Mouse (Mus musculus) embryonic facial prominence, embryonic 11.5 days (tissue): ENCODE results near the gene Tdrd3. TPM values are rescaled to one million over a fixed set of nuclear protein-coding genes. Genes with fewer than 3 reads are reported as not detected.

Experiments
- ATAC-seq: fragments of 200-750 bp; cut with Nextera tagmentation; replicated peaks from 2 replicates; pipeline ENCODE4 v1.8.0; 2017; ENCODE audit warnings: low read depth; ENCODE audit not compliant: insufficient number of reproducible peaks, low FRiP score, low TSS enrichment
- DNase-seq: peaks from one replicate; pipeline ENCODE4 v3.0.0-alpha.2; 2015; ENCODE audit warnings: low spot score
- H3K27ac ChIP-seq: fragments of 300-500 bp; sonication (generic); replicated peaks from 2 replicates; pipeline ENCODE4 v1.5.1; 2014; ENCODE audit warnings: mild to moderate bottlenecking, low read depth, low read length, control low read depth
- H3K27me3 ChIP-seq: fragments of 300-500 bp; sonication (generic); 2 replicates; pipeline ENCODE4 v1.6.1; 2014; ENCODE audit warnings: mild to moderate bottlenecking, low read length, moderate library complexity, mixed read lengths; ENCODE audit not compliant: control insufficient read depth, insufficient read depth
- H3K36me3 ChIP-seq: fragments of 300-500 bp; sonication (generic); replicated peaks from 2 replicates; pipeline ENCODE4 v1.6.1; 2014; ENCODE audit warnings: low read depth, mild to moderate bottlenecking, low read length, moderate library complexity, mixed read lengths; ENCODE audit not compliant: control insufficient read depth, insufficient read depth
- H3K4me1 ChIP-seq: fragments of 300-500 bp; sonication (generic); 2 replicates; pipeline ENCODE4 v1.6.1; 2014; ENCODE audit warnings: low read length, mixed read lengths; ENCODE audit not compliant: control insufficient read depth, insufficient read depth
- H3K4me2 ChIP-seq: fragments of 300-500 bp; sonication (generic); 2 replicates; pipeline ENCODE4 v1.6.1; 2014; ENCODE audit warnings: low read depth, mild to moderate bottlenecking, control low read depth, low read length, moderate library complexity
- H3K4me3 ChIP-seq: fragments of 300-500 bp; sonication (generic); 2 replicates; pipeline ENCODE4 v1.5.1; 2014; ENCODE audit warnings: low read depth, low read length, control low read depth
- H3K9ac ChIP-seq: fragments of 300-500 bp; sonication (generic); replicated peaks from 2 replicates; pipeline ENCODE4 v1.6.1; 2014; ENCODE audit warnings: mild to moderate bottlenecking, control low read depth, low read length
- H3K9me3 ChIP-seq: fragments of 300-500 bp; sonication (generic); replicated peaks from 2 replicates; pipeline ENCODE4 v1.6.1; 2016; ENCODE audit warnings: mild to moderate bottlenecking, low read length, inconsistent platforms, mixed read lengths; ENCODE audit not compliant: control insufficient read depth
- WGBS: fragments of 180-500 bp; shearing (Covaris S2); extraction: QIAGEN DNeasy Blood & Tissue Kit; methylation state at CpG from one replicate; pipeline ENCODE4 v1.1.7; 2014; 5-methylcytosine and 5-hydroxymethylcytosine counted together
- polyA plus RNA-seq: library from polyadenylated mRNA; unstranded; fragments of >200 nt; fragmentation: Nextera tagmentation; extraction: Ambion mirVana; gene quantifications from 2 replicates; pipeline ENCODE4 v1.2.1, GENCODE M21; 2014

Tdrd3 gene
- polyA plus RNA-seq, 1 experiment from 2014 or later: 50.7 TPM

DNA sequence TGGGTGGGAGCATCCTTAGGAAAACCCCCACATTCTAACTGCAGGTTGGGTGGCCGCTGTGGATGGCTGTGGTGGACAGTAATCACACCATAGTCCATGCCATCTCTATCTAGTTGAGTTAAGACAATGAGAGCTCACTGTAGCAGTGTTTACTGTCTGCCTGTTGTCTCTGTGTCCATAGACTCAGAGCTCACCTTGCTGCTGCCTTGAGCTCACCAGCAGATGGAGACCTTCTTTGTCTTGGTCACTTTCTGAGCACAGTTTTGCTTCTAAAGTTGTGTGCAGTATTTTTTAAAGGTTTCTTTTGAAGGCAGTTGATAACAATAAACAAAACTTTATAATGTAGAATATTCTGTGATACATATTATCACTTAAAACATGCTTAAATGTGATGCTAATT, 43.3 kb downstream of the Tdrd3 start:
- no peak for ATAC-seq
- no peak overlapping the region for H3K4me3 ChIP-seq
- H3K27ac ChIP-seq: no peak overlapping the region
- no peaks in the 10 kb centered on the region for H3K27me3 ChIP-seq
- H3K36me3 ChIP-seq: no peaks in the 10 kb centered on the region
- DNase-seq: no peak
- H3K9ac ChIP-seq: no peak overlapping the region
- H3K4me2 ChIP-seq: no peak overlapping the region
- no peaks in the 10 kb centered on the region for H3K4me1 ChIP-seq
- 83% methylated on average over 1 of the region's 1 CpGs for WGBS
- H3K9me3 ChIP-seq: no peaks in the 10 kb centered on the region

DNA sequence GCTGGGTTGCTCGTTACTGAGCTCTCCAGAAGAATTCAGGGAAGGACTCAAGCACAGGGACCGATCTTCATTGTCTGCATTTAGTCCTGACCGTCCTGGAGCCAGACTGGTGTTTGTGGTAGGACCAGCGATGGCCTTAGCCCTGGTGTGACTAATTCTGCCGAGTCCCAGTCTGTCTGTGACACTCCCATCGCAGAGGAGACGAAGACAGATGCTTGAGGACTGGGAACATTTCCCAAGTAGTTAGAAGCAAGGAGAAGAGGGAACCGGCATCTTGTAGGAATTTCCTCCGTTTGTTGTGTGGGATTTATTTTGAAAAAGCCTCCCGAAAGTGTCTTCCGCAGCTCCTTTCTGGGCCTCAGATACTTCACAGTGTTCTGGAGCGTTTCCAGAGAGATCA, 45.1 kb downstream of the Tdrd3 start:
- H3K27me3 ChIP-seq: no peaks in the 10 kb centered on the region
- no peaks in the 10 kb centered on the region for H3K4me1 ChIP-seq
- no peak overlapping the region for H3K9ac ChIP-seq
- H3K9me3 ChIP-seq: no peaks in the 10 kb centered on the region
- no peak overlapping the region for H3K4me2 ChIP-seq
- H3K4me3 ChIP-seq: no peak overlapping the region
- DNase-seq (no peak), ATAC-seq (no peak)
- no peaks in the 10 kb centered on the region for H3K36me3 ChIP-seq
- 85% methylated on average over 12 of the region's 12 CpGs for WGBS
- no peak overlapping the region for H3K27ac ChIP-seq

DNA sequence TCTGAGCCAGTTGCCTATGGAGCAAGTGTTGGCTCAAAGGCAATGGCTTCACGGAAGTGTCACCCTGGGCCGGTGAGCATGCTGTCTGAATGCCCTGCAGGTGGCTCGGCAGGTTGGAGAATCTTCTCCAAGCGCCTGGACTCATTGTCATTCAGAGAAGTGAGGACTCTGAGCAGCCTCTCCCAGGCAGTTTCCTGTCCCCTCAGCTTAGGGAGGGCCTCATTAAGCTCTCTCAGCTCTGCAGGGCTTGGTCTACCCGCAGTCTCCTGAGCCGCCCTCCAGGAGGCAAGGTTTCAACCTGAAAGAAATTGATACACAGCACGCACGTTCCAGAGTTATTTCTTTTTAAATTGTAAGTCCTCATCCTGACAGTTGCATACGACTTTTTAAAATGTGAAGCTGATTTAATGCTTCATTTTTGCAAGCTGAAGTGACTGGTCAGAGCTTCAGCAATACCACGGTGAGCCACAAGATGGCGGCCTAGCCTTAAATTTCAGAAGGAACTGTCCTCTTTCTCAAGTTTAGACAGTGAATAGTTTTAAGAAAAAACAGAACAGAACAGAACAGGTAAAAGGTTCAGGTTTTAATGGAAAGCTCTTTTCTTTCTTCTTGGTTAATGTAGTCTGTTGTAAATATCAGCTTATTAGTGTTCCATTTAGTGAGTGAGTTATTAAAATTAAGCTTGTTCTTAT, 47.7 kb downstream of the Tdrd3 start:
- ATAC-seq: peak; percentile 45; the same call in 1 of the 2 replicates
- Histone ChIP-seq H3K4me1 (no peaks in the 10 kb centered on the region), H3K27me3 (no peaks in the 10 kb centered on the region), H3K9ac (no peak overlapping the region), H3K4me3 (no peak overlapping the region), H3K4me2 (no peak overlapping the region), H3K9me3 (no peaks in the 10 kb centered on the region), H3K27ac (no peak overlapping the region), H3K36me3 (no peaks in the 10 kb centered on the region; the same call in 1 of the 2 replicates)
- DNase-seq: peak; percentile 85
- 16% methylated on average over 11 of the region's 11 CpGs for WGBS

DNA sequence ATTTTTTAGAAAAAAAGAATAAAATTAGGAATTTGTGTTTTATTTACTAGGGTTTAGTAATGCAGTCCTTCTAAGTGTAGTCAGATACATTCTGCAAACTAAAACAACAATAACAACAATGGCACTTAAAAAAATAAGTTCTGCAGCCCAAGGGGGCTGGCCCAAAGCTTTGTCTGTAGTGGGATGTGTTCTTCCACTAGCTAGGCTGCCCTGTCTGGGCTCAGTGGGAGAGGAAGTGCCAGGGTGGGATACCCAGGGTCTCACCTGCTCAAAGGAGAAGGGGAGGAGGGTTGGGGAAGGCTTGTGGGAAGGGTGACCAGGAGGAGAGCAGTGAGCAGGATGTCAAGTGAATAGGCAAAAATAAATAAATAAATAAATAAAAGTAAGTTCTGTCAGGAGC, 48.2 kb downstream of the Tdrd3 start:
- H3K4me2 ChIP-seq: no peak overlapping the region
- no peak overlapping the region for H3K4me3 ChIP-seq
- ATAC-seq: 0 out of 2 replicates have a peak, but pooled peaks have one; percentile 41
- no peak overlapping the region for H3K9ac ChIP-seq
- H3K4me1 ChIP-seq: no peaks in the 10 kb centered on the region
- H3K27ac ChIP-seq: no peak overlapping the region
- H3K36me3 ChIP-seq: no peaks in the 10 kb centered on the region; the same call in 1 of the 2 replicates
- no peak for DNase-seq
- no peaks in the 10 kb centered on the region for H3K9me3 ChIP-seq
- H3K27me3 ChIP-seq: no peaks in the 10 kb centered on the region

DNA sequence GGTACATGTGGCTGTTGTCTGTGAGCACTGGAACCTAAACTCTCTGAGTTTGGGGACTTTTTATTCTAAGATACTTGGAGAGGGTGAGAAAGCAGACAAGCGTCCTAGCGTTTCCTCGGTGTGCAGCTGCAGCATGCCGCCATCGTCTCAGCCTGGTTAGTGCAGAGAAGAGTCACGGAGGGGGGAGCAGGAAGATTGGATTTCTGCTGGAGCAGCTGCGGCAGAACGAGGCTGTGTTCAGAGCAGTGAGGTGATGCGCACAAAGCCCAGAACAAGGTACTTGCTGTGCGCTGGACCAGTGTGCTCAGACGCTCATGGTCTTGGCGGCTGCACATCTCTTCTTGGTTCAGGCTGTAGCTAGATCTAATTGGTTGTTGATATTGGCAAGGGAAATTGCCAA, 51.1 kb downstream of the Tdrd3 start:
- Histone ChIP-seq H3K4me3 (no peak overlapping the region), H3K9ac (no peak overlapping the region), H3K4me1 (no peaks in the 10 kb centered on the region), H3K36me3 (no peaks in the 10 kb centered on the region; the same call in 1 of the 2 replicates), H3K9me3 (no peaks in the 10 kb centered on the region), H3K4me2 (no peak overlapping the region), H3K27me3 (no peaks in the 10 kb centered on the region), H3K27ac (no peak overlapping the region)
- ATAC-seq (no peak), DNase-seq (no peak)
- WGBS: 89% methylated on average over 12 of the region's 12 CpGs

DNA sequence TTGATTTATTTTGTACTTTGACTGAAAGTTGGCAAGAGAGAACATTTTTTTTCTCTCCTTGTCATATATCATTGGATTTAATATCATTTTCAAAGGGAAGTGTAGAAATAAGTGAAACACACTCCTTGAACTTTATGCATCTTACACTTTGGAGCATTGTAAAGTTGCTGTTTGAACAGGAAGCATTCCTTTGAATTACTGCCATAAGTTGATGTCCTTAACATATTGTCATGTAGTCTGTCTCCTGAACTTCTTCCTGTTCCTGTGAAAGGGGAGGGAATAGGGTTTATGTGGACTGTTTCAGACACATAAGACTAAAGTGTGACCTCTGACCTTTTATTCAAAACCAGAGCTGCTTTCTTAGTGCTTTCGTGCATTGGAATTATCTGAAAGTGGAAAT, 55.1 kb downstream of the Tdrd3 start:
- Histone ChIP-seq H3K9me3 (no peaks in the 10 kb centered on the region), H3K4me3 (no peak overlapping the region), H3K4me2 (no peak overlapping the region), H3K27me3 (no peaks in the 10 kb centered on the region), H3K4me1 (no peaks in the 10 kb centered on the region), H3K9ac (no peak overlapping the region), H3K36me3 (no peaks in the 10 kb centered on the region; the same call in 1 of the 2 replicates), H3K27ac (no peak overlapping the region)
- no peak for DNase-seq
- 77% methylated on average over 1 of the region's 1 CpGs for WGBS
- no peak for ATAC-seq

DNA sequence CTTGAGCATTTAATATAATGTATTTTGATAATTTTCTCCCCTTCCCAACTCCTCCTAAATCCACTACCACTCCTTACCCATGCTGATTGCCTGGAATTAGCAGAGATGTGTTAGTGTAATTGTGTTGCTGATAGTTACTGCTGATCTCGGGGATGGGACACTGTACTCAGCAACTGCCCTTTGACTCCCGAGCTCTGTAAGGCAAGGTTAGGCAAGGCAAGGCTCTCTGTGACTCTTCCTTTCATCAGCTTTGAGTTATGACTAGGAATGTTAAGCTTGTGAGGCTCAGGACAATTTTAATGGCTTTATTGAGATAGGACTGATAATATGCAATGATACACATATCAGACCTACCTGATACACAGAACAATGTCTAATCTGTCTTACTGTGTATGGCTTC, 56.3 kb downstream of the Tdrd3 start:
- no peak overlapping the region for H3K27ac ChIP-seq
- H3K9me3 ChIP-seq: no peaks in the 10 kb centered on the region
- no peak overlapping the region for H3K9ac ChIP-seq
- no peak for DNase-seq
- H3K4me2 ChIP-seq: no peak overlapping the region
- H3K36me3 ChIP-seq: no peaks in the 10 kb centered on the region
- no peaks in the 10 kb centered on the region for H3K4me1 ChIP-seq
- WGBS: 85% methylated on average over 2 of the region's 2 CpGs
- ATAC-seq: no peak
- no peak overlapping the region for H3K4me3 ChIP-seq
- H3K27me3 ChIP-seq: no peaks in the 10 kb centered on the region

DNA sequence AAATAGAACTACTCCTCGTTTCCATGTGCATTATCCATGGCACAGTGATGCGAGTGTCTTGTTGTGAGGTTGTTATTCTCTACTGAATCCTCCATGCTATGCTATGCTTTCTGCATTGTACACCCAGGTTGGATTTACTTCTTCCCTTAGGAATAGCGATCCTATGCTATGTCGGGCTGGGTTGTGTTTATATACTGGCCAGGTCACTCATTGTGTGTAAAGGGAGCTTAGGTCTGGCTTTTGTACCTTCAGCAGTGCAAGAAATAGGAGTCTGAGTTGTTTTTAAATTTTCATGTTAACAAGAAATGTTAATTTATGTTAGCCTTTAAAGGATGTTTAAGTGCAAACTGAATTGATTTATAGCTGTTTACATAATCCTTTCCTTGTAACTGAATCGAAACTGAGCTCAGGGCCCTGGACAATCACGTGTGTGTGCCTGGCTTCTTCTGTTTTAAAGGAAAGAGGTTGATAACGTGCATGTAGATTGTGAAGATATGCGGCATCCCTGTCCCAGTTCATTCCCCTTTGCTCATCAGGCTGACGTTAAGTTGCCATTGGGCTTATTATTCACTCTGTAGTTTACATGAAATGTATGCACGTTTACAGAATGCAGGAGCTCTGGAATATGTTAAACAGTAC, 59.4 kb downstream of the Tdrd3 start:
- H3K4me2 ChIP-seq: no peak overlapping the region
- no peak for DNase-seq
- H3K27me3 ChIP-seq: no peaks in the 10 kb centered on the region
- no peaks in the 10 kb centered on the region for H3K36me3 ChIP-seq
- no peak overlapping the region for H3K27ac ChIP-seq
- no peak for ATAC-seq
- no peaks in the 10 kb centered on the region for H3K4me1 ChIP-seq
- 87% methylated on average over 10 of the region's 10 CpGs for WGBS
- no peaks in the 10 kb centered on the region for H3K9me3 ChIP-seq
- no peak overlapping the region for H3K4me3 ChIP-seq
- no peak overlapping the region for H3K9ac ChIP-seq
